Mouse (Mus musculus) intestine, embryonic 16.5 days (tissue): Measurements from ENCODE around the gene Bhlhe40. TPM values are rescaled to one million over a fixed set of nuclear protein-coding genes. Genes with fewer than 3 reads are reported as not detected.

Experiments
- ATAC-seq: fragments of 200-750 bp; cut with Nextera tagmentation; 2 replicates; pipeline ENCODE4 v1.8.0; 2017; ENCODE audit warnings: moderate TSS enrichment, moderate library complexity
- H3K27ac ChIP-seq: fragments of 300-500 bp; sonication (generic); 2 replicates; pipeline ENCODE4 v1.5.1; 2014; ENCODE audit warnings: mild to moderate bottlenecking, low read length
- H3K27me3 ChIP-seq: fragments of 300-500 bp; sonication (generic); replicated peaks from 2 replicates; pipeline ENCODE4 v1.6.1; 2014; ENCODE audit warnings: low read length, control low read depth, mixed read lengths; ENCODE audit not compliant: control insufficient read depth, insufficient read depth
- H3K36me3 ChIP-seq: fragments of 300-500 bp; sonication (generic); 2 replicates; pipeline ENCODE4 v1.6.1; 2014; ENCODE audit warnings: low read length, control low read depth; ENCODE audit not compliant: control insufficient read depth, insufficient read depth
- H3K4me1 ChIP-seq: fragments of 300-500 bp; sonication (generic); 2 replicates; pipeline ENCODE4 v1.6.1; 2014; ENCODE audit warnings: low read length, control low read depth, mixed read lengths; ENCODE audit not compliant: control insufficient read depth, insufficient read depth
- H3K4me2 ChIP-seq: fragments of 300-500 bp; sonication (generic); 2 replicates; pipeline ENCODE4 v1.6.1; 2014; ENCODE audit warnings: low read depth, low read length, control low read depth
- H3K4me3 ChIP-seq: fragments of 300-500 bp; sonication (generic); 2 replicates; pipeline ENCODE4 v1.5.1; 2014; ENCODE audit warnings: mild to moderate bottlenecking, low read length
- H3K9ac ChIP-seq: fragments of 300-500 bp; sonication (generic); 2 replicates; pipeline ENCODE4 v1.6.1; 2014; ENCODE audit warnings: low read depth, low read length
- H3K9me3 ChIP-seq: fragments of 300-500 bp; sonication (generic); 2 replicates; pipeline ENCODE4 v1.6.1; 2016; ENCODE audit warnings: low read length, control low read depth; ENCODE audit not compliant: control insufficient read depth
- WGBS: fragments of 180-500 bp; shearing (Covaris S2); extraction: QIAGEN DNeasy Blood & Tissue Kit; methylation state at CpG from one replicate; pipeline ENCODE4 v1.1.7; 2014; 5-methylcytosine and 5-hydroxymethylcytosine counted together
- polyA plus RNA-seq: library from polyadenylated mRNA; unstranded; fragments of >200 nt; fragmentation: Nextera tagmentation; extraction: Ambion mirVana; gene quantifications from 2 replicates; pipeline ENCODE4 v1.2.1, GENCODE M21; 2015

Gene Bhlhe40
- polyA plus RNA-seq, 1 experiment from 2014 or later: 60.7 TPM

- Histone ChIP-seq H3K27ac (peak overlapping the region; percentile 95), H3K4me1 (peaks cover 29% of the 10 kb centered on the region), H3K4me2 (peak overlapping the region; percentile 88), H3K36me3 (no peaks in the 10 kb centered on the region), H3K27me3 (no peaks in the 10 kb centered on the region), H3K9ac (peak overlapping the region; percentile 85), H3K4me3 (peak overlapping the region; percentile 54), H3K9me3 (no peaks in the 10 kb centered on the region)
- no peak for ATAC-seq
- under 1% methylated on average over 17 of the region's 17 CpGs for WGBS
These were observed 983 bp downstream of the Bhlhe40 start for GRCm38 (mm10) chr6:108661412-108661811.

DNA sequence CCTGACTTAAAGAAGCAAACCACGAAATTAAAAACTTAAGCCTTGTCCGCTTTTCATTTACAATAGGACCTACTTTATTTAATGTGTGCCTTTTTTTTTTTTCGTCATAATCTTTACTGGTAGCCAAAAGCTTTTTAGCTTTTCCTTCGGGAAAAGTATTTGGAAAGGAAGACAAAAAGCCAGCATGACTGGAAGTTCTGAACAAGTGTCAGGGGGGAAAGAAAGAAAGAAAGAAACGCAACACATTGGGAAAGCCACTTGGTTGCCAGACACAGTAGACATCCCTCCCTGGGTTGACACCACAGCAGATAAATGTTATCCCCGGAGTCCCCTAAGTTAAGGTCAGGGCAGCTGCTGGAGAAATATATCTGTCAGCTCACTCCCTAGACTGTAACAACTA lies 1.5 kb downstream of the Bhlhe40 start:
- Histone ChIP-seq H3K9ac (peak overlapping the region; percentile 85), H3K9me3 (no peaks in the 10 kb centered on the region), H3K27ac (peak overlapping the region; percentile 95), H3K27me3 (no peaks in the 10 kb centered on the region), H3K4me3 (peak overlapping the region; percentile 54), H3K4me1 (peaks cover 28% of the 10 kb centered on the region), H3K4me2 (peak overlapping the region; percentile 88), H3K36me3 (no peaks in the 10 kb centered on the region)
- WGBS: 47% methylated on average over 6 of the region's 6 CpGs
- ATAC-seq: no peak

- Histone ChIP-seq H3K9ac (peak overlapping the region; percentile 85), H3K4me3 (peak overlapping the region; percentile 54), H3K36me3 (no peaks in the 10 kb centered on the region), H3K9me3 (no peaks in the 10 kb centered on the region), H3K27me3 (no peaks in the 10 kb centered on the region), H3K4me2 (peak overlapping the region; percentile 88), H3K4me1 (peaks cover 28% of the 10 kb centered on the region), H3K27ac (peak overlapping the region; percentile 49)
- no peak for ATAC-seq
- WGBS: 63% methylated on average over 15 of the region's 15 CpGs
These were observed 2.1 kb downstream of the Bhlhe40 start for GRCm38 (mm10) chr6:108662314-108663240.

- ATAC-seq: no peak
- peaks cover 31% of the 10 kb centered on the region for H3K4me1 ChIP-seq
- H3K4me3 ChIP-seq: peak overlapping the region; percentile 54
- peak overlapping the region; percentile 88 for H3K4me2 ChIP-seq
- no peaks in the 10 kb centered on the region for H3K9me3 ChIP-seq
- peak overlapping the region; percentile 85 for H3K9ac ChIP-seq
- WGBS: 58% methylated on average over 8 of the region's 8 CpGs
- peak overlapping the region; percentile 49 for H3K27ac ChIP-seq
- no peaks in the 10 kb centered on the region for H3K27me3 ChIP-seq
- no peaks in the 10 kb centered on the region for H3K36me3 ChIP-seq
These were observed 3.1 kb downstream of the Bhlhe40 start for GRCm38 (mm10) chr6:108663241-108664194.

GRCm38 (mm10) chr6:108664533-108665150 lies 4.2 kb downstream of the Bhlhe40 start:
- peak overlapping the region; percentile 23 for H3K4me3 ChIP-seq
- no peak overlapping the region; the same call in 1 of the 2 replicates for H3K27ac ChIP-seq
- H3K27me3 ChIP-seq: no peaks in the 10 kb centered on the region
- 85% methylated on average over 24 of the region's 24 CpGs for WGBS
- H3K9me3 ChIP-seq: no peaks in the 10 kb centered on the region
- no peak for ATAC-seq
- peaks cover 33% of the 10 kb centered on the region for H3K4me1 ChIP-seq
- H3K9ac ChIP-seq: peak overlapping the region; percentile 48; the same call in 1 of the 2 replicates
- H3K4me2 ChIP-seq: peak overlapping the region; percentile 37
- no peaks in the 10 kb centered on the region for H3K36me3 ChIP-seq

DNA sequence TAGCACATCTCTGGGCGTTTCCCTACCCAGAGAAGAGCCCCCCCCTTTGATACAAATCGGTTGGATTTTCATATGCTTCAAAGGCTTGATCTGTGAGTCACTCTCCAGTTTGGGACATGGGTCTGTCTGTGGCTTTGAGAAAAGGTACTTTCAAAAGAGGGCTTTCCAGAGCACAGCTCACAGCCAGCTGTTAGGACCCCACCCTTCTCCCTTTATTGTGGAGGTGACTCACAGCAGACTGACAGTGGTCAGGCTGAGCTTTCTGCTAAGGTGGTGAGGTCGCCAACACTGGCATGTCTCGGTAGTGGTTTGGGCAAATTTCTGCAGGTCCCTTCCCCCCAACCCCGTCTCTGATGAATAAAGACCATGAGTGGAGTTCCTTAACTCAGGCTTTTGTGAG lies 5.2 kb downstream of the Bhlhe40 start:
- H3K4me3 ChIP-seq: peak overlapping the region; percentile 23; the same call in 1 of the 2 replicates
- peak overlapping the region; percentile 8 for H3K27ac ChIP-seq
- H3K36me3 ChIP-seq: no peaks in the 10 kb centered on the region
- no peak for ATAC-seq
- WGBS: 67% methylated on average over 5 of the region's 5 CpGs
- H3K4me2 ChIP-seq: peak overlapping the region; percentile 37
- peak overlapping the region; percentile 48; the same call in 1 of the 2 replicates for H3K9ac ChIP-seq
- H3K4me1 ChIP-seq: peaks cover 33% of the 10 kb centered on the region
- no peaks in the 10 kb centered on the region for H3K9me3 ChIP-seq
- H3K27me3 ChIP-seq: no peaks in the 10 kb centered on the region

- Histone ChIP-seq H3K9me3 (no peaks in the 10 kb centered on the region), H3K4me2 (no peak overlapping the region), H3K36me3 (no peaks in the 10 kb centered on the region), H3K4me3 (no peak overlapping the region), H3K4me1 (peaks cover 33% of the 10 kb centered on the region), H3K27me3 (no peaks in the 10 kb centered on the region), H3K27ac (no peak overlapping the region), H3K9ac (no peak overlapping the region)
- WGBS: 85% methylated on average over 12 of the region's 12 CpGs
- ATAC-seq: no peak
These were observed 6.4 kb downstream of the Bhlhe40 start for GRCm38 (mm10) chr6:108666648-108667488.

DNA sequence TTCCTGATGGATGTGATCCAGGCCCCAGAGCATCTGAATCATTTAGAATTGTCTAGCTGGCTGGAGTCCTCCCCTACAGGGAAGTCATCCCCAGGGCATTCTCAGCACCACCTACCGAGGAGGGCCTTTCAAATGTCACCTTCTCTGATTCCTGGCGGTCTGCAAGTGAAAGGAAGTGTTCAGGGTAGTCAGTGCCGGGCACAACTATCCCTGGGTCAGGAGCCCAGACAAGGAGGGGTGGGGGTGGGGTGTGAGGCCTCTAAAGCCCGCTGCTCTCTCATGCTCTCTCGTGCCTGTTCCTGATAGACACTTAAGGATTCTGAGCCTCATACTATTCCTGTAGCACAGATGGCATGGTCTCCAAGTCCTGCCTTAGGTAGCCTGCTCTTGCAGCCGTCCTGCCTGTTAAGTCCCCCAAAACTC lies 7.2 kb downstream of the Bhlhe40 start:
- H3K4me3 ChIP-seq: no peak overlapping the region
- ATAC-seq: peak; percentile 28
- H3K9ac ChIP-seq: peak overlapping the region; percentile 68

More for the DNA sequence above, 7.2 kb downstream of the Bhlhe40 start:
- H3K27ac ChIP-seq: peak overlapping the region; percentile 63
- H3K4me2 ChIP-seq: peak overlapping the region; percentile 59; the same call in 1 of the 2 replicates
- no peaks in the 10 kb centered on the region for H3K36me3 ChIP-seq
- WGBS: 35% methylated on average over 6 of the region's 6 CpGs
- H3K27me3 ChIP-seq: no peaks in the 10 kb centered on the region
- H3K4me1 ChIP-seq: peaks cover 29% of the 10 kb centered on the region
- no peaks in the 10 kb centered on the region for H3K9me3 ChIP-seq
